Mouse (Mus musculus): Measurements from ENCODE around the gene Cog4. TPM values are rescaled to one million over a fixed set of nuclear protein-coding genes. Genes with fewer than 3 reads are reported as not detected.

Gene Cog4
- polyA plus RNA-seq, 1 experiment from 2014 or later, result 72.1 TPM

- no peaks in the 10 kb centered on the region for H3K27me3 ChIP-seq (ENCODE audit: control insufficient read depth, insufficient read depth, low read depth, low read length)
- H3K4me1 ChIP-seq (ENCODE audit: control insufficient read depth, insufficient read depth, low read length), result no peaks in the 10 kb centered on the region
- no peak for ATAC-seq
- H3K9ac ChIP-seq (ENCODE audit: low read depth, low read length), result no peak overlapping the region
- H3K27ac ChIP-seq (ENCODE audit: low read length), result no peak overlapping the region
- no peak overlapping the region for H3K4me2 ChIP-seq (ENCODE audit: low read length)
- no peaks in the 10 kb centered on the region for H3K9me3 ChIP-seq (replicated peaks; ENCODE audit: control insufficient read depth, low read length, poor library complexity, severe bottlenecking)
- 58% methylated on average over 2 of the region's 2 CpGs for WGBS
- no peak overlapping the region for H3K4me3 ChIP-seq (ENCODE audit: low read depth, low read length)
- H3K36me3 ChIP-seq (ENCODE audit: control insufficient read depth, insufficient read depth, low read length), result peaks cover 38% of the 10 kb centered on the region
Observed at GRCm38 (mm10) chr8:110809831-110810230, 36.6 kb upstream of the Cog4 start.

- Histone ChIP-seq H3K4me1 (ENCODE audit: control insufficient read depth, insufficient read depth, low read length) (no peaks in the 10 kb centered on the region), H3K4me3 (ENCODE audit: low read depth, low read length) (no peak overlapping the region), H3K9ac (ENCODE audit: low read depth, low read length) (no peak overlapping the region), H3K36me3 (ENCODE audit: control insufficient read depth, insufficient read depth, low read length) (peaks cover 42% of the 10 kb centered on the region), H3K4me2 (ENCODE audit: low read length) (no peak overlapping the region), H3K9me3 (replicated peaks; ENCODE audit: control insufficient read depth, low read length, poor library complexity, severe bottlenecking) (no peaks in the 10 kb centered on the region), H3K27me3 (ENCODE audit: control insufficient read depth, insufficient read depth, low read depth, low read length) (no peaks in the 10 kb centered on the region), H3K27ac (ENCODE audit: low read length) (no peak overlapping the region)
- 91% methylated on average over 7 of the region's 7 CpGs for WGBS
- no peak for ATAC-seq
Observed at GRCm38 (mm10) chr8:110810481-110811065, 35.8 kb upstream of the Cog4 start.

DNA sequence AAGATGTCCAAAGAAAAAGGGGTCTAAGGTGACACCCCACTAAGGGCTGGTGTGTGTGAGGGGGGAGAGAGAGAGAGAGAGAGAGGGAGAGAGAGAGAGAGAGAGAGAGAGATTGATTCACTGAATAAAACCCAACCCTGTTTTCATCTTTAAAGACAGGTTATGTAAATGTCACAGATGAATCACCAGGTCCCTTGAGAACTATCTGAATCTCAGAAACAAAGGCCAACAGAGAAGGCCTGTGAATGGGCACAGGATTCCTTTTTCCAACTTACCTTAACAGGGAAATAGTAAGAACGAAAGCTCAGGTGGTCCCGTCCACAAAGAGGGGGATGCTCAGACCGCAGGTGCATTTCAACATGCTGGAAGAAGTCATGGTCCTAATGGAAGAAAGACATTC lies 35.3 kb upstream of the Cog4 start:
- Histone ChIP-seq H3K9me3 (replicated peaks; ENCODE audit: control insufficient read depth, low read length, poor library complexity, severe bottlenecking) (no peaks in the 10 kb centered on the region), H3K4me1 (ENCODE audit: control insufficient read depth, insufficient read depth, low read length) (no peaks in the 10 kb centered on the region), H3K4me2 (ENCODE audit: low read length) (no peak overlapping the region), H3K9ac (ENCODE audit: low read depth, low read length) (no peak overlapping the region), H3K4me3 (ENCODE audit: low read depth, low read length) (no peak overlapping the region), H3K27ac (ENCODE audit: low read length) (no peak overlapping the region), H3K36me3 (ENCODE audit: control insufficient read depth, insufficient read depth, low read length) (peaks cover 46% of the 10 kb centered on the region), H3K27me3 (ENCODE audit: control insufficient read depth, insufficient read depth, low read depth, low read length) (no peaks in the 10 kb centered on the region)
- no peak for ATAC-seq
- 95% methylated on average over 3 of the region's 3 CpGs for WGBS

- 96% methylated on average over 7 of the region's 7 CpGs for WGBS
Observed at GRCm38 (mm10) chr8:110811793-110812192, 34.6 kb upstream of the Cog4 start.

GRCm38 (mm10) chr8:110812349-110813080 lies 33.9 kb upstream of the Cog4 start:
- 97% methylated on average over 7 of the region's 7 CpGs for WGBS
- Histone ChIP-seq H3K27me3 (ENCODE audit: control insufficient read depth, insufficient read depth, low read depth, low read length) (no peaks in the 10 kb centered on the region), H3K9ac (ENCODE audit: low read depth, low read length) (no peak overlapping the region), H3K36me3 (ENCODE audit: control insufficient read depth, insufficient read depth, low read length) (peaks cover 55% of the 10 kb centered on the region), H3K9me3 (replicated peaks; ENCODE audit: control insufficient read depth, low read length, poor library complexity, severe bottlenecking) (no peaks in the 10 kb centered on the region), H3K4me2 (ENCODE audit: low read length) (no peak overlapping the region), H3K27ac (ENCODE audit: low read length) (no peak overlapping the region), H3K4me1 (ENCODE audit: control insufficient read depth, insufficient read depth, low read length) (no peaks in the 10 kb centered on the region), H3K4me3 (ENCODE audit: low read depth, low read length) (no peak overlapping the region)
- ATAC-seq, result no peak

More at GRCm38 (mm10) chr8:110811793-110812192, 34.6 kb upstream of the Cog4 start:
- no peak for ATAC-seq
- H3K4me2 ChIP-seq (ENCODE audit: low read length), result no peak overlapping the region
- no peaks in the 10 kb centered on the region for H3K4me1 ChIP-seq (ENCODE audit: control insufficient read depth, insufficient read depth, low read length)
- no peaks in the 10 kb centered on the region for H3K27me3 ChIP-seq (ENCODE audit: control insufficient read depth, insufficient read depth, low read depth, low read length)
- no peak overlapping the region for H3K4me3 ChIP-seq (ENCODE audit: low read depth, low read length)
- no peak overlapping the region for H3K27ac ChIP-seq (ENCODE audit: low read length)
- H3K9ac ChIP-seq (ENCODE audit: low read depth, low read length), result no peak overlapping the region
- no peaks in the 10 kb centered on the region for H3K9me3 ChIP-seq (replicated peaks; ENCODE audit: control insufficient read depth, low read length, poor library complexity, severe bottlenecking)
- peaks cover 49% of the 10 kb centered on the region for H3K36me3 ChIP-seq (ENCODE audit: control insufficient read depth, insufficient read depth, low read length)

DNA sequence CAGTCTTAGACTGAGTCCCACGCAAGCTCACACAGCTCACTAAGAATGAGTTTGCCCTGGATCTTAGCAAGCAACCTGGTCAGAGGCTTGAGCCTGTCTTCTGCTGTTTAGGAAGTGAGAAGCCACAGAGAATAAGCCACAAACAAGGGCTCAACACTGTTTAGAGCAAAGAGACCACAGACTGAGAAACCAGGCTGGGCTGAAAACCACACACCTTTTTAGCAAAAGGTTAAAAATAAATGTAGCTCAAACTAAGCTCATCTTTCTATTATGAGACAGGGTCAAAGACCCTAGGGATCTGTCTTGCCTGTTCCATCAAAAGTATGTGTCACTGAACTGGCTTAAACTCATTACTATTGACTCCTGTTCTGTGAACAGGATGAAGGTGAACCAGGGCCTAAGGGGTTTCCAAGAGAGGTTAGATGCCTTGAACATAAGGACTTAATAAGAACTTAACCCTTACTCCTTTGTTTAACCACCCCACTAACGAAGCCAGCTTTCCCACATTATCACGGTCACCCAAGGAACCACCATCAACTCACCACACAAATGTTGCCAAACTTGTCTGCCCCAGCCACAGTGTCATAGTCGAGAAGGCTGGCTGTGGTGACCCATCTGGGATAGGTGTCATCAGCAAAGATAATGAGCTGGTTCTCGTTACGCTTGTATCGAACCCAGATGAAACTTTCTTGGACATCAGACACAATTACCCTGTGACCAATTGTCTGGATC lies 33.2 kb upstream of the Cog4 start:
- WGBS, result 93% methylated on average over 7 of the region's 7 CpGs
- H3K4me1 ChIP-seq (ENCODE audit: control insufficient read depth, insufficient read depth, low read length), result no peaks in the 10 kb centered on the region
- ATAC-seq, result no peak
- H3K4me2 ChIP-seq (ENCODE audit: low read length), result no peak overlapping the region
- no peak overlapping the region for H3K9ac ChIP-seq (ENCODE audit: low read depth, low read length)
- peaks cover 61% of the 10 kb centered on the region for H3K36me3 ChIP-seq (ENCODE audit: control insufficient read depth, insufficient read depth, low read length)
- no peak overlapping the region for H3K27ac ChIP-seq (ENCODE audit: low read length)
- H3K27me3 ChIP-seq (ENCODE audit: control insufficient read depth, insufficient read depth, low read depth, low read length), result no peaks in the 10 kb centered on the region
- H3K9me3 ChIP-seq (replicated peaks; ENCODE audit: control insufficient read depth, low read length, poor library complexity, severe bottlenecking), result no peaks in the 10 kb centered on the region
- H3K4me3 ChIP-seq (ENCODE audit: low read depth, low read length), result no peak overlapping the region

DNA sequence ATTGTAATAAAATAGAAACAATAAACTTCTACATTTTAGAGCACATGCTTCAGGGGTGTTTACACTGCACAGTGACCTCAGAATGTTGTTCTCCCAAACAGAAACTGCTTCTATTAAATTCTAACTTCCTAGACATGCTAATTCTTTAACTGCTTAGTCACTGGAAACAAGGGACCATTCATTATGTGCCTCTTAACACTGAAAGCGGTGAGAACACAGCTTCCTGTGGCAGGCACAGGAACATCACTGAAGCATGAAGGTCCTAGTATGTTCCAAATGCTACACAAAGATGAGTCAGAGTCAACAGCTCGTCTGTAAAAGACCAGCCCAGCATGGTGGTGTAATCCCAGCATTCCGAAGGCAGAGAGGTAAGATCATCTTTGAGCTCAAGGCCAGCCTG lies 31.1 kb upstream of the Cog4 start:
- no peaks in the 10 kb centered on the region for H3K4me1 ChIP-seq (ENCODE audit: control insufficient read depth, insufficient read depth, low read length)
- no peak overlapping the region for H3K4me2 ChIP-seq (ENCODE audit: low read length)
- ATAC-seq, result no peak
- 81% methylated on average over 3 of the region's 3 CpGs for WGBS
- peaks cover 72% of the 10 kb centered on the region for H3K36me3 ChIP-seq (ENCODE audit: control insufficient read depth, insufficient read depth, low read length)
- no peaks in the 10 kb centered on the region for H3K27me3 ChIP-seq (ENCODE audit: control insufficient read depth, insufficient read depth, low read depth, low read length)
- H3K9me3 ChIP-seq (replicated peaks; ENCODE audit: control insufficient read depth, low read length, poor library complexity, severe bottlenecking), result no peaks in the 10 kb centered on the region
- H3K4me3 ChIP-seq (ENCODE audit: low read depth, low read length), result no peak overlapping the region
- no peak overlapping the region for H3K9ac ChIP-seq (ENCODE audit: low read depth, low read length)
- H3K27ac ChIP-seq (ENCODE audit: low read length), result no peak overlapping the region

DNA sequence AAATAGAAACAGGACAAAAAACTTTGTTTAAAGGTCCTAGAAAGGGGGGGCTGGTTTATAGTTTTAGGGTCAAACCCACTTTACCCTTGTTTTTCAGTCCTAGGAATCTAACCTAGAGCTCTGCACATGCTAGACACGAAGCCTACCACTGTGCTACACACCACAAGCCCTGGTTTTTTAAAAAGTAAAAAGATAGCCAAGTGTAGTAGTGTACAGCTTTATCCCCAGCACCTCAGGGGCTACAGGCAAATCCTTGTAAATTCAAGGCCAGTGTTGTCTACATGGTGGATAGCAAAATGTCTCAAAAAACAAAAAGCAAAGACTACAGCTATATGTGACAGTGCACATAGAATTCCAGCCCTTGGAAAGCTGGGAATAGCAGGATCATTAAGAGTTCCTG lies 29.4 kb upstream of the Cog4 start:
- no peaks in the 10 kb centered on the region for H3K9me3 ChIP-seq (replicated peaks; ENCODE audit: control insufficient read depth, low read length, poor library complexity, severe bottlenecking)
- 97% methylated on average over 1 of the region's 1 CpGs for WGBS
- no peak overlapping the region for H3K9ac ChIP-seq (ENCODE audit: low read depth, low read length)
- ATAC-seq, result no peak
- no peak overlapping the region for H3K4me3 ChIP-seq (ENCODE audit: low read depth, low read length)
- H3K27ac ChIP-seq (ENCODE audit: low read length), result no peak overlapping the region
- H3K27me3 ChIP-seq (ENCODE audit: control insufficient read depth, insufficient read depth, low read depth, low read length), result no peaks in the 10 kb centered on the region
- H3K4me1 ChIP-seq (ENCODE audit: control insufficient read depth, insufficient read depth, low read length), result no peaks in the 10 kb centered on the region
- no peak overlapping the region for H3K4me2 ChIP-seq (ENCODE audit: low read length)
- peaks cover 76% of the 10 kb centered on the region for H3K36me3 ChIP-seq (ENCODE audit: control insufficient read depth, insufficient read depth, low read length)

GRCm38 (mm10) chr8:110818593-110818992 lies 27.8 kb upstream of the Cog4 start:
- no peak for ATAC-seq
- Histone ChIP-seq H3K27ac (ENCODE audit: low read length) (no peak overlapping the region), H3K4me3 (ENCODE audit: low read depth, low read length) (no peak overlapping the region), H3K27me3 (ENCODE audit: control insufficient read depth, insufficient read depth, low read depth, low read length) (no peaks in the 10 kb centered on the region), H3K9me3 (replicated peaks; ENCODE audit: control insufficient read depth, low read length, poor library complexity, severe bottlenecking) (no peaks in the 10 kb centered on the region), H3K4me1 (ENCODE audit: control insufficient read depth, insufficient read depth, low read length) (no peaks in the 10 kb centered on the region), H3K9ac (ENCODE audit: low read depth, low read length) (no peak overlapping the region), H3K36me3 (ENCODE audit: control insufficient read depth, insufficient read depth, low read length) (peaks cover 69% of the 10 kb centered on the region), H3K4me2 (ENCODE audit: low read length) (no peak overlapping the region)
- 93% methylated on average over 3 of the region's 3 CpGs for WGBS

Measured in midbrain, embryonic 16.5 days (tissue).